ENCODE assay signal across 41 mouse cellular contexts in genomic region chr6:106765892-106766291, GRCm38 (mm10). TPM values are rescaled to one million over a fixed set of nuclear protein-coding genes. Genes with fewer than 3 reads are reported as not detected.
"Had no signal": no experiment of that assay in that cellular context is flagged by ENCODE, and none has a peak within 500 bp of the region (broad histone marks: within the 10 kb centered on the region; RNA-seq: fewer than 3 reads in every experiment).

No protein-coding gene starts in this region.

- H3K9ac ChIP-seq: limb, embryonic 12.5 days; limb, embryonic 13.5 days; limb, embryonic 15.5 days; liver, embryonic 12.5 days; liver, embryonic 13.5 days; liver, embryonic 14.5 days; liver, embryonic 15.5 days; liver, postnatal 0 days; lung, embryonic 14.5 days; lung, embryonic 15.5 days; midbrain, embryonic 12.5 days; midbrain, embryonic 13.5 days; midbrain, embryonic 15.5 days; neural tube, embryonic 12.5 days had no signal

- ATAC-seq: liver, embryonic 12.5 days; liver, postnatal 0 days; lung, postnatal 0 days; midbrain, embryonic 13.5 days; midbrain, embryonic 15.5 days; midbrain, embryonic 16.5 days had no signal

- H3K36me3 ChIP-seq: limb, embryonic 10.5 days; limb, embryonic 12.5 days; limb, embryonic 13.5 days; limb, embryonic 15.5 days; liver, embryonic 12.5 days; liver, embryonic 13.5 days; liver, embryonic 15.5 days; lung, embryonic 15.5 days; midbrain, embryonic 10.5 days; midbrain, embryonic 12.5 days; midbrain, embryonic 13.5 days; midbrain, embryonic 15.5 days; neural tube, embryonic 12.5 days had no signal

- H3K4me3 ChIP-seq: limb, embryonic 10.5 days; limb, embryonic 12.5 days; limb, embryonic 13.5 days; limb, embryonic 15.5 days; liver, embryonic 12.5 days; liver, embryonic 13.5 days; liver, embryonic 15.5 days; lung, embryonic 15.5 days; megakaryocyte, embryonic 14.5 days; midbrain, embryonic 10.5 days; midbrain, embryonic 12.5 days; midbrain, embryonic 13.5 days; midbrain, embryonic 15.5 days; myocyte; neural tube, embryonic 12.5 days had no signal

- H3K4me2 ChIP-seq: limb, embryonic 12.5 days; limb, embryonic 13.5 days; limb, embryonic 15.5 days; liver, embryonic 11.5 days; liver, embryonic 12.5 days; liver, embryonic 13.5 days; liver, embryonic 15.5 days; lung, embryonic 14.5 days; lung, embryonic 15.5 days; midbrain, embryonic 11.5 days; midbrain, embryonic 12.5 days; midbrain, embryonic 13.5 days; midbrain, embryonic 15.5 days; neural tube, embryonic 12.5 days had no signal

- DNase-seq: left cerebral cortex, postnatal 4 days; liver; liver, embryonic 13.5 days; liver, postnatal 0 days; lung, adult 18-20 months; lung, adult 2 months; lung, embryonic 14.5 days; lung, postnatal 10 days; lung, postnatal 14 days; lung, postnatal 36 days; lung, postnatal 4 days; midbrain, embryonic 14.5 days had no signal

- H3K9me3 ChIP-seq: limb, embryonic 10.5 days; limb, embryonic 12.5 days; limb, embryonic 13.5 days; limb, embryonic 15.5 days; liver, embryonic 12.5 days; liver, embryonic 13.5 days; liver, embryonic 15.5 days; lung, embryonic 15.5 days; megakaryocyte, embryonic 14.5 days; midbrain, embryonic 10.5 days; midbrain, embryonic 12.5 days; midbrain, embryonic 13.5 days; midbrain, embryonic 15.5 days; neural tube, embryonic 12.5 days had no signal

- H3K27me3 ChIP-seq: liver, embryonic 12.5 days; liver, embryonic 13.5 days; liver, embryonic 15.5 days; lung, embryonic 15.5 days; megakaryocyte, embryonic 14.5 days; midbrain, embryonic 12.5 days; midbrain, embryonic 15.5 days; neural tube, embryonic 12.5 days had no signal

- H3K27ac ChIP-seq: limb, embryonic 10.5 days; limb, embryonic 12.5 days; limb, embryonic 13.5 days; limb, embryonic 15.5 days; liver, embryonic 12.5 days; liver, embryonic 13.5 days; liver, embryonic 14.5 days; liver, embryonic 15.5 days; lung, embryonic 15.5 days; macrophage; midbrain, embryonic 10.5 days; midbrain, embryonic 12.5 days; midbrain, embryonic 13.5 days; midbrain, embryonic 15.5 days; neural tube, embryonic 12.5 days had no signal

RNA-seq across cellular contexts. Expression of gene Il5ra, which starts 17.1 kb away (rescaled TPM):
- total RNA-seq: left cerebral cortex, postnatal 10 days; left cerebral cortex, postnatal 14 days; left cerebral cortex, postnatal 25 days; left cerebral cortex, postnatal 36 days; left cerebral cortex, postnatal 4 days; megakaryocyte-erythroid progenitor cell, adult 5-6 weeks; midbrain, postnatal 0 days had no signal
- polyA plus RNA-seq: limb, embryonic 10.5 days; limb, embryonic 11.5 days; limb, embryonic 12.5 days; limb, embryonic 13.5 days; liver, adult 2 months; lung, embryonic 14.5 days; lung, postnatal 0 days; midbrain, embryonic 10.5 days; midbrain, embryonic 11.5 days; midbrain, embryonic 12.5 days; midbrain, embryonic 13.5 days; midbrain, embryonic 14.5 days; midbrain, embryonic 15.5 days; midbrain, embryonic 16.5 days; myocyte; neural tube, embryonic 11.5 days; neural tube, embryonic 12.5 days had no signal
